Mouse (Mus musculus) E14TG2a.4 (cell line): Measurements from ENCODE around the gene Myo1g.
"Not testable (repeated sequence)": the region's sequence is repeated elsewhere in the genome, so short reads cannot be mapped to it uniquely, and the experiment has no call there.

ENCODE experiments used
- CTCF ChIP-seq: conservative IDR thresholded peaks from 2 replicates; pipeline ENCODE4 v1.5.1; 2014; ENCODE audit warnings: low read length
- POU5F1 ChIP-seq: IDR thresholded peaks from 2 replicates; pipeline ENCODE4 v1.6.1; 2014; ENCODE audit warnings: low read length, borderline replicate concordance

GRCm38 (mm10) chr11:6526526-6527255 is 5.9 kb upstream of the Myo1g start:
- TF ChIP-seq POU5F1, CTCF: not testable (repeated sequence)
